Mouse (Mus musculus): Measurements from ENCODE around the gene Prr5l.

The Prr5l gene

DNA sequence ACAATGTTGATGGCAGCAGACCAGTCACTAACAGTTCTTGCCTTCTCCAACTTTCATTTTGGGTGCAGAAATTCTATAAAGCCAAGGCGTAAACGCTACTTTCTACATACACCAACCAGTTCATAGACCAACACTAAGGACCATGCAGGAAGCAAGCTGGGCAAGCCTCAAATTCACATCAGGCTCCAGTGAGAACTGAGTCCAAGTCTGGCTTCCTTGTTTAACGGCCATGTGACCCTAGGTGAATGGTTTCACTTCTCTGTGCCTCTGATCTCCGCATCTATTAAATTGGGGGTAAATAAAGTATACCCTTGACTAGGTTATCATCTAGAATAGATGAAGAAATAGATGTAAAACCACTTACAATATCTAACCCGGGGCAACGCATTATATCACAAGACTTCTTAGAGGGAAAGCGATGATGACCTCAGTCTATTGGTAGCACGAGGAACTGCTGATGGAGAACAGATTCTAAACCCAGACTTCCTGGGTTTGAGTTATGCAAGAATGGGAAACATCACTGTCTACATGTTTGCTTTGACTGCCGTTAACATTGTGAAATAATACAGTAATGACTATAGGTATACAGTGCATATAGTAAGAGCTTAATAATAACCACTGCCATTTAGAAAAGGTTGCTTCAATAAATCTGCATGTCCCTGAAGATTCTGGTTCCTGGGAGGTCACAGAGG is 1.2 kb downstream of the Prr5l start:
- DNase-seq = no peak

DNA sequence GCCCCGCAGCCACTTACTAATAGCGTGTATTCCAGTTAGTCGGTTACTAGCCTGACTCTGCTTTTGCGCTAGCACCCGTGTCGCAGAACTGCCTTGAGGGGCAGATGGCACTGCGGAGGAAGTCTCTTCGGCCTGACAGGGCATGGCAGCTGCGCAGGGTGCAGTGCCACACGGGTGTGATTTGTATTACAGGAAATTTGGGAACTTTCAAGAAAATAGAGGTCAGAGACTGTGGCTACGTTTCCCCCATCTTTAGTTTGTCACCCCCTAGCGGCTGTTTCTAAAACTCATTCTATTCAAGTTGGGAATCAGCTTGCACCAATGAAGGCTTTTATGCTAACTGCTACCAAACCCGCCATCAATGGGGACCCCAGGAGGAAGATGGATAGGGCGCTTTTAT is 11.6 kb downstream of the Prr5l start:
- DNase-seq = peak; percentile 66

DNA sequence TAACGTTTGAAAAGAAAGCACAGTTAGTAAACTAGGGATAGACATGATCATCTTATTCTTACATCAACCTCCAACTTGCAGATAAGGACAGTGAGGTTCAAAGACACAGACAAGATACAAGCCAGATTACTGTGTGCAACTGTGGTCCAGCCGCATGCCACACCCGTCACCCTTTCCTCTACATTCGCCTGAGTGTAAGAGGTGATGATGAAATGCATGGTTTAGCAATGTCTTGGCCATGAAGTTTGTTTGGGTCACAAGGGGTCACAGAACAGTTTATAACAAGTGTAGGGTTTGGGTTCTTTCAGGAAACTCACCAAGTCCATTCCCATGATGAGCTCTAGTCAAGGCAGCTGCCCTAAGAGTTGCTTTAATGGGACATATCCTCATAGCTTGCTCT is 14.1 kb downstream of the Prr5l start:
- DNase-seq = no peak

DNA sequence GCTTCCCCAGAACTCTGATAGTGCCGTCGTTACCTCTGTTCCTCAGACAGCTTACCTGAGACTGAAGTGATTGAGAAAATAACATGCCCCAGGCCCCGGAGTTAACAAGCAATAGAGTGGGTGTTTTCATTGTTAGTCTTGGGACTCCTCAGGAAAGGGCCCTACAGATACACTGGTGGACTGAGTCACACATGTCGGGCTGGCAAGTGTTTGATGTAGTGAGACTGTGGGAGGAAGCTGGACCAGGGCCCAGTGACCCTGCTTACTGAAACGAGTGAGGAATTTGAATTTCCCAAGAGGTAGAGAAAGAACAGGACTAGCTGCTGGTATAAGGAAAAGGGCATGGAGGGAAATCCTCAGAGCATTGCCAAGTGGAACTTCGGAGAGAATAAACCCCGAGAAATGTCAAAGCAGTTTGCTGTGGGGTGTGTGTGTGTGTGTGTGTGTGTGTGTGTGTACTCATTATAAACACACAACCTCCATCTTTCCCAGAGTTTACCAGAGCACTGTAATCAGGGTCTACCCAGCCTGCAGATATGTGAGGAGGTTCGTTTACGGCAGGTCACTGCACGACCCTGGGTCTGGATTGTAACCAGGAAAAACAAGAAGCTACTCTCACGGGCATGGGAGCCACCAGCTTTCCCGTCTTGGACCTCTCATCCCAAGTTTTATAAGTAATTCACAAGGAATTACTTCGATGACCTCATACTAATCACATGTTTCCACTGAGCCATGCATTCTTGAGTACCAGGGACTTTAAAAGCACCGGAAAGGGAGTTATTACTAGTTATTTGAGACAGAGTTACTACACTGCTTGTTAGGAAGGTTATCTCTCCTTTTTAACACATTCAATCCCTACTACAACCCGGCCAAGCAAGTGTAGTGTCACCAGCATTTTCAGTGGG is 20.4 kb downstream of the Prr5l start:
- peak; percentile 61 for DNase-seq

DNA sequence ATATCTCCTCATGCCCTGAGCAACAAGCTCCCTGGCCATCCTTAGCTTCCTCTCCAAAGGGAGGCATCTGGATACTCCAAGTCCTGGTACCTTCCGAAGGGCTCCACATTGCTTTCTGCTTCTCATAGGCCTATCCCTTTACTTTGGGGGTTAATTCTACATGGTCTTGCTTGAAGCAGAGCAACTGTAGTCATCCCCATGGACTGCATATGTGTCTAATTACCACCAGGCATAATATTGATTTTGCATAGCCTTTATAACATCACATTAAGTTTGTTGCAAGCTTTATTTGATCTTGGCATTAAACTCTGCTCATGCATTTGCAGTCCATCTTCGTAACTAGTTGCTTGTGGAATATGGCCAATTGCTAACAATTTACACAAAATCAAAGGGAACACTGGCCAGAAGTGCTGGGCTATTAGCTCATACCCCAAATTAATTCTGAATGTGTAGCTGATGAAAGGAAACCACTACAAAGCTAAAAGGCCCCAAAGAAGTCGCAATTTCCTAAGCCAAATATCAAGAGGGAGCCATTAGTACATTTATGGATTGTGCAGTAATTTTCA is 21.8 kb downstream of the Prr5l start:
- no peak for DNase-seq

DNA sequence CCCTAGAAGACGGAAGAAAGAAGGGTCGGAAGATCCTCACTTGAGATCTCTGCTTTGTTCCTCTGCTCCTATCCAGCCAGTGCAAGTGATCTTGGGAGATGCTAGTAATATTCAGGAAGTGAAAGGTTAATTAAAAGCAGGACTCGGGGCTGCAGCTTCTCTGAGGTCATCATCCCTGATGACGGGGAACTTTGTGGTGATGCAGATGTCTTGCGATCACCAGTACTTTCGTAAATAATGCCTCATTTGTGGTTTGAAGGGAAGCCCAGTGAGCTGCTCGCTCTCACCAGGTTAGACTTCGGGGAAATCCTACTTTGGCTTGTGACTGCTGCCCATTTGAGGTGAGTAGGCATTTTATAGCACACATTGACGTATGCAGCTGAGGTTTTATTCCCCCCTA is 26.7 kb downstream of the Prr5l start:
- DNase-seq = no peak

DNA sequence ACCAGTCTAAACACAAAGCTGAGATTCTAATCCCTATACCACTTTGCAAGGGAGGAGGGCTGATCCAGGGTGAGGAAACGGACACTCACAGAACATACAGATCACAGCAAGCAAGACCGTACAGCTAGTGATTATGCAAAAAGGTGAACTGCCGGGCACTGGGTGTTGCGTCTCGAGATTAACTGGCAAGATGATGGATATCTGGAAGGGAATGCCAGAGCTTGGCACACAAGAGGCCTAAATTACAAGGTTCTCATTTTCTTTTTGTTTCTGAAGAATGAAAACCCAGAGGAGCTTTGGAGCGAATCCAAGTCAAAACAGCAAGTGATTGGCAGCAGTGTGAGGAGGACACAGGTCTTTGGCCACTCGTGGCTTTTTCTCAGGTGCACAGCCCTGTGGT is 28.0 kb downstream of the Prr5l start:
- DNase-seq = no peak

DNA sequence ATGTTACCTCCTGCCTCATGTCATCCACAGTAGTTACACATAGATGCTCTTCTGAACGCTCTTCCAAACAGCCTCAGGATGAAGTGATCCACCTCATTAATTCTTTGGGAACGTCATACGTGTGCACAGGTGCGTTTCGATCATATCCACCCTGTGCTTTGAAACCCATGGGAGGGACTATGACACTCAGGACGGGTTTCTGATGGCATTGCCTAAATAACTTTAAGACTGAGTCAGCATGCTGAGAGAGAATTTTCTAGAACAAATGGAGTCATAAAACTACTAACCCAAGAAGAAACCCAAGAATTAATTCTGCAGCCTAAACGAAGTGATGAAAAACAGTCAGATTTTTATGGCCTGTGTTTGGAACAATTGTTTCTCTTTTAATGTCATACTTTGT is 40.1 kb downstream of the Prr5l start:
- DNase-seq = no peak

DNA sequence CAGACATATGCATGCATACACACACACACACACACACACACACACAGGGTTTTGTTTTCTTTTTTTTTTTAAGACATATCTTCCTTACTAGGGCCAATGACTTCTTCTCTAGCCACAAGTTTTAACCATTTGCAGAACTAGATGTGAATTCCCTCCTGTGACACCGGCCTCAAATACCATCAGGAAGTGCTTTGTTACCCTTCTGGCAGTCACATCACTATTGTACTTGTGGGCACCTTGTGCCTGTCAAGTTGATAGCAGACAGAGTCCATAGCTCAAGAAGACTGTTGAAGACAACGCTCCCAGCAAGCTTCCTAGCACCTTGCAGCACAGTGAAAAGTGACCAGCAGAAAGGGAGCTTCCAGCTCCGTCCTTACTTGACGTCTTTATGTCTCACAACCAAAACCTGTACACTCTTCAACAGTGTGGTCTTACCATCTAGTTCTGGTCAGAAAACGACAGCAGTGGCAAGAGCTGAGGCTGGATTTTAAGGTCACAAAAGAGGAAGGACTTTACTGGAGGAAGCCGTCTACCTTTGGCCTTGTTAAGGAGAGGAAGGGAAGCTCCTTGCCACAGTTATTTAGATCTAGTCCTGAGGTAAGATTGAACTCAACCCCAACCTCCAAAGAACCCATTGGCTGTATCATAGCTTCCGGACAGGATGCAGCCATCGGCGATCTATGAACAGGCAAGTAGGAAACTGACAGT is 47.9 kb downstream of the Prr5l start:
- no peak for DNase-seq

DNA sequence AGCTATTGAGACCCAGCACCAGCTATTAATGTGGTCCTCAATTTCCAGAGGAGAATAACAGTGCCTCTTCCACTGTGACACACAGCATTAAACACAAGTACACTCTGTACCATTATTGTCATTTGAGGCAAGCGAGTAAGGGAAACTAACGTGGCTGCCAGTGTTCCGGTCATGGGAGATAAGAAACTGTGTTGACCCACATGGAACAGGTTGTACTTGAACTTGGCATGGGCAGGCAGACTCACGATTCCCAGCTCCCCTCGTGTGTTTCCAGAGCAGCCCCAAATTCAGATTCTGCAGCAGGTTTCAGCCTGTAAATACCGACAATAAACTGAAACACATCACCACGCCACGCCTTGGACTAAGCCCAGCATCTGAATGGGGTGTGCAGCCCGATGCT is 50.5 kb downstream of the Prr5l start:
- DNase-seq = no peak

DNA sequence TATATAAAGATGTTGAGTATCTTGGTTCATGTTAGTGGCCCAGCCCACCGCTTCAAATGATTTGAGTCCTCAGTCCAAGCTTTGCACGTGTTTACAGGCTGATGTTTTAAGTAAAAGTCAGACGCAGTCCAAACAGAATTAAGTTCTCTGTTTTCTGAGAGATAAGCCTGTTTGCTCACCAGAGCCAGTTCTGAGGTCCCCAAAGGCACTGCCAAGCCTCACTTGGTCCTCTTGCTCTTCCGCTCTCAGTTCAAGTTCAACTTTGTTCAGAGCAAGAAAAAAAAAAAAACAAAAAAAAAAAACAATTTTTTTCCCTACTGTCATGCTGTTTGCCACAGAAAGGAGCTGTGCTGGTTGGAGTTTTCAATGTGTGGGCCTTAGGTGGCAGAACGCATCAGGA is 51.0 kb downstream of the Prr5l start:
- DNase-seq = no peak

DNA sequence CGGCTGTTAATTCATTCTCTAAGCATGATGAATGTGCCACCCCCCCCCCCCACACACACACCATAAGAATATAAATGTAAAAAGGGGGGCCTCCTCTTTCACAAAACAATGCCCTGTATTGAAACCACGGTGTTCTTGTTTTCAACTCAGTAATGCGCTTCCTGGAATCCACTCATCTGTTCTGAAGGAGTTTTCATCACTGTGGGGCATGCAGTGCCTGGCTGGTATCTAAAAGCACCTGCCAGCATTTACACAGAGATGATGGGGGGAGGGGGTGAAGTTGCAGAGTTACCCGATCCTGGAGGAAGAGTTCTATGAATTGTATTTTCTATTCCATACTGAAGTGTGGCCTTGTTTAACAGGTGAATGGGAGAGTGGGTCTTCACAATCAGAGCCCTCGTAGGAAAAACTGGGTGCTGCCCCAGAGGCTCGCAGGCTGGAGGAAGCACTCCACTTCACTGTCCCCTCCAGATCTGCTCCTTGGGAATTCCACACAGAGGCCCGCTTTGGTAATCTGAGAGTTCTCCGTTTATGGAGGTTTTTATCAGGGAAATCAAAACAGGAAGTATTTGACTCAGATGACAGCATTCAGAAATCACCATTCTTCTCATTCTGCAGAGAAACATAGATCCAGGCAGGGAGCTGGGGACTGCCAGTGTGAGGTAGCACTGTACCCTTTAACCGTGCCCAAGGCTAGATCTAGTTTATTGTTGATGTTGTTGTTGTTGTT is 52.5 kb downstream of the Prr5l start:
- no peak for DNase-seq

DNA sequence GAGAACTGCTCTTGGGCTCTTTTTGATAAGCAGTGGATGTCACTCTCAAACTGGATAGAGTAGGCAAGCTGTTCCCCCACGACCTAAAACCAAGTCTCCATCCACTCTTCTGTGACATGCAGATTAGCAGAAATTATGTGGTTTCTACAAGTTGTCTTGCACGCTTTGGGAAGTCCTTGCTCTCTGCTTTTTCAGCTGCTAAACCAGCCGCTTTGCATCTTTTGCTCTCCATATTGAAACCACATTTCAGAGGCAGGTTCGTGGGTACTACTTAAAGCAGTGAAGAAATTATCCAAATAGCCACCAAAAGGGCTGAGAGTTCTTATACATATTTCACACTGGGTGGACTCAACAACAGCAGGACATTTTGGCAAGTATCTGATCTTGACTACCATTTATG is 53.8 kb downstream of the Prr5l start:
- no peak for DNase-seq

DNA sequence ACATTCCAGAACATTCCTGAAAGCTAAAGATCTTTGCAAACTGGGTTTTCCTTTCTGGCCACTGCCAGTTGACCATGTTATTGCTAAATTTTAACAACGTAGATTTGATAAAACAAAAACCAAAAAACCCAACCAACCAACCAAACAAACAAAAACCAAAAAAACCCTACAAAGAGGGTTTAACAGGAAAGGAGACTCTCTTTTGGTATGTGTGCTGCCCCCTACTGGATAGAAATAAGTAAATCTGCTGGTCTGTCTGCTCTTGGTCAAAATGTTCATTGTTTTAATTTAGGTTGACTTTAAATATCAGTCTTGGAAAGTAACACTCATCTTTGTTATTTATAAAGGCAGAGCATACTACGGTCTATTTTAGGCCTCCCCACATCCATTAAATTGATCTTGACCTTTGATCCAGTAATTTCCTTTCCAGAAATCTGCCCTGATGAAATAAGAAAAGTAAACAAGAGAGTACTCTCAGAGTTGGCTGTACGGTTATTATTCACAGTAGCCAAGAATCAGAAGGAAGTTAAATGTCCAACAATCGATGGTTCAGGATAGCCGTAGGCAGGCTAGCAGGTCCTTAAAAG is 54.7 kb downstream of the Prr5l start:
- DNase-seq = no peak

DNA sequence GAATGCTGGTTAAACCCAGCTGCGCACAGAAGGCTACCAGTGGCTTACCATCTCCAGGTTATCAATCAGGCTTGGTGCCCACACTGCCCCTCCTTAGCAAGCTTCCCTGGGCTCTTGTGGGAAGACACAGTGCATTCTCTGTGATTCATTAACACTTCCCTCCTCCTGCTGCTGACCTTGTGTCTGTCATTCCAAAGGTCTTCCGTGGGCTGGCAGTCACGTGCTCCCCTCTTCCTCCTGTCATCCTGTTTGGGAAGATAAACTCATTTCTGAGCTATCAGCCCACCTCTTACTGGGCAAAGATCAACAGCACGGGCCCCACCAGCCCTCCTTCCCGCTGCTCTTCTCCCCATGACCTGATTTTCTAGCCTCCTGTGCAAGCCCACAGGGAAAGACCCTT is 55.2 kb downstream of the Prr5l start:
- peak; percentile 78 for DNase-seq

DNA sequence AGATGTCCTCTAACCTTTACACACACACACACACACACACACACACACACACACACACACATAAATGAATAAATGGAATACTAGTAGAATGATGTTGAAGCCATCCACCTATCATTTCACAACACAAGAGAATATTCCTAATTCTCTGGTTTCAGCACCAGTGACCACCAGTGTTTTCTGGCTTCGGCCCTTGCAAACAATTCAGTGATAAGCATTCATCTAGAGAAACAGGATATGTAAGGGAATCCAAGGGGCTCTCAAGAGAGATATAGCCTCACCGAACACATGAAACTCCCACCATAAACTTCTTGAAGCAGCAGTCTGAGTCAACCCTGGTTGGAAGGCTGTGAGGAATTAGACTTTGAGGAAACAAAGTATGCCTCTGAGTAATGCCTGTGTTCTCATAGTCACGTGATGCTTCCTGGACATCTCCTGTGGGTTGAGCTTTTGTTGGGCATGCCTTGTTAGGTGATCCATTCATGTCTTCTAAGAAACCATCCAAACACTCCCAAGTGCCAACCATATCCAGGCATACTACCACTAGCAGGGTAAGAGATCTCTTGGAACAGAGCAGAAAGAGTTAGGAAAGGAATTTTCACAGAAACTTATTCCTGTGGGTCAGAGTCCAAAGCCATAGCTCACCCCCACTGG is 55.8 kb downstream of the Prr5l start:
- no peak for DNase-seq

DNA sequence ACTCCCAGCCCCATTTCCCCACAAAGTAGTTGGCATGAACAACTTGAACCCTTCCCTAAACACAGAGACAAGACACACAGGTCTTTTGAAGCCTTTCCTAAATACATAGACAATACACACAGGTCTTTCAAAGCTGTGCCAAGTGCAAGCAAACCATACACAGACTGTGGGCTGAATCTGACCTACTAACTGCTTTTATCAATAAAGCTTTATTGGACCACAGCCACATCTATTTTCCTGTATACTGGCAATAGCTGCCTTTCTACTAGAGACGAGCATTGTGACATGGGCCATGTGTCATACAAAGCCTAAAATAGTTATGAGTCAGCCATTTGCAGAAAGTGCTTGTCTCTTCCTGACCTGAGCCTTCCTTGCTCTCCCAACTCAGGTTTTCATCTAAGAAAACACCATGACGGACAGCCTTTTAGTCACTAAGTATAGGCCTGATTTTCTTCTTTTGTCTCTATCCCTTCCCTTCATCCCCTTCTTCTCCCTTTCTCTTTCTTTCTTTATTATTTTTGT is 56.6 kb downstream of the Prr5l start:
- no peak for DNase-seq

DNA sequence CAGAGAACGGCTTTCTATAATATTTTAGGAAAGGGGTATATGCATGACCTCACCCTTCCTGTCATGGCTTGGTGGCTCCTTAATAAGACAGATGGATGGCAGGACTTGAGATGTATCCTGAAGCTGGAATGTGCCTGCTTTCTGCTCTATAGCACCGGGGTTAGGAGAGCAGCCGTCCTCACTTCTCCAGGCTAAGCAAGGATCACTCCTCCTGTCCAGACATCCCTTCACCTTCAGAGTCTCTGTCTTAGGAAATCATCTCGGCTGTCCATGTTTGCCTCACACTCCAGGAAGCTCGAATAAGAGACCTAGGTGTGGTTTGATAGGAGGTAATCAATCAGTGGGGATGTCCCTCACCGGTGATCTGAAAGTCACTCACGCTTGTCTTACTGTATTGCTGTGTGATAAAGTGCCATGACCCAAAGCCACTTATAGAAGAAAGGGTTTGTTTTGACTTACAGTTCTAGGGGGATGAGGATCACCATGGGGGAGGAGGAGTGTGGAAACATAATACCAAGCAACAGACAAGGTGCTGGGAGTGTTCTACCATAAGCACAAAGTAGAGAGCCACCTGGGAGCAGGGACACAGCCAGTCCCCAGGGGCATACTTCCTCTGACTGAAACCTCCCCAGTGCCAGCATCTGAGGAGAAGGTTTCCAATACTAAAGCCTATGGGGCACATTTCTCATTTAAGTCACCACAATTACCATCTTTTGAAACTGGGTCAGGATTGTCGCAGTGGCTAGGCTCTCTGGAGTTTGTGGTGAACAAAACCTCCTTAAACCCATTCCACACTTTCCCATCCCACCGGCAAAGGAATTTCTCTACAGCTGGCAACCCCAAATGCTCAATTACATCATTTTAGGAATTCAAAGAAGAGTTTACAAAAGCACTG is 57.4 kb downstream of the Prr5l start:
- DNase-seq = no peak

DNA sequence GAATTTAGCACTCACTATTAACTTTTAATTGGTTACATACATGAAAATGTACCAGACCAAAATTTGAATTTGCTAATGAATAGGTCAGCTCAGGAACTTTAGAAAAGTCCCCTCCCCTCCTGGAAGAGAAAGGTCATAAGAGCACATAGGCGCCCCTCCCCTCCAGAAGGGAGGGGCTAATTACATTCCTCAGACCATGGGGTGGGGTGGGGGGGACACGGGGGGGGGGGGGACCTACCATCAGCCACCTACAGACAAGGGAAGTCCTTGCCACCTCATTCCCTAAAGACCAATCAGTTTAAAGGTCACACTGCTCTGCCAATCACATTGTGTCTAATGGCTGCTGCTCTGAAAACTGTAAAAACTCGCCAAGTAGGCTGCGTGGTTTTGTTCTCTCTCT is 59.0 kb downstream of the Prr5l start:
- DNase-seq = no peak

DNA sequence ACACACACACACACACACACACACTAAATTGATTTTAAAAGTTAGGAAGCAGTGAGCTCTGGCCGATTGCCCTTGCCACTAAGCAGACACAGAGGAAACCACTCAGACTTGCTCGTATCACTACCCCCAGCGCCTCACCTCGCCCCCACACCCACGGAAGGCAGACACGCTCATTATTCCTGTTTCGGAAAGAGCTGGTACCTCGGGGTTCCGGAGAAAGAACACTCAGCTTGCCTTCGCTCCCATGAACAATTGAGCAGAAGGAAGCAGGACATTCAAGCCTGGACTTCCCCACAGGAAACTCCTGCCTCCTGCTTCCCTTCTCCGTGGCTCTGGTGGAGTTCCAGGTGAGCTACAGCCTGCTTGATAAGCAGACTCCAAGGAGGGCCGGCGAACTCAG is 60.0 kb downstream of the Prr5l start:
- peak; percentile 56 for DNase-seq

Measured in kidney, postnatal 10 days (tissue).